Mouse (Mus musculus) limb, embryonic 14.5 days (tissue): ENCODE measurements around the gene Thsd7a. TPM values are rescaled to one million over a fixed set of nuclear protein-coding genes. Genes with fewer than 3 reads are reported as not detected.

Source experiments
- ATAC-seq: fragments of 200-750 bp; cut with Nextera tagmentation; 2 replicates; pipeline ENCODE4 v1.8.0; 2017; ENCODE audit warnings: low read depth, moderate number of reproducible peaks, moderate TSS enrichment; ENCODE audit not compliant: low FRiP score
- DNase-seq: peaks from one replicate; pipeline ENCODE4 v3.0.0-alpha.2; 2015; ENCODE audit warnings: low spot score
- H3K27ac ChIP-seq: fragments of 300-500 bp; sonication (generic); replicated peaks from 2 replicates; pipeline ENCODE4 v1.5.1; 2014; ENCODE audit warnings: low read depth, mild to moderate bottlenecking, low read length, moderate library complexity, mixed read lengths
- H3K27me3 ChIP-seq: fragments of 300-500 bp; sonication (generic); 2 replicates; pipeline ENCODE4 v1.6.1; 2014; ENCODE audit warnings: low read length, mixed read lengths; ENCODE audit not compliant: control insufficient read depth, insufficient read depth
- H3K36me3 ChIP-seq: fragments of 300-500 bp; sonication (generic); 2 replicates; pipeline ENCODE4 v1.6.1; 2014; ENCODE audit warnings: mild to moderate bottlenecking, low read length, moderate library complexity, mixed read lengths; ENCODE audit not compliant: control insufficient read depth, insufficient read depth
- H3K4me1 ChIP-seq: fragments of 300-500 bp; sonication (generic); 2 replicates; pipeline ENCODE4 v1.6.1; 2014; ENCODE audit warnings: antibody characterized with exemption, low read length, mixed read lengths; ENCODE audit not compliant: control insufficient read depth, insufficient read depth
- H3K4me2 ChIP-seq: fragments of 300-500 bp; sonication (generic); replicated peaks from 2 replicates; pipeline ENCODE4 v1.6.1; 2014; ENCODE audit warnings: low read depth, mild to moderate bottlenecking, low read length, moderate library complexity; ENCODE audit not compliant: severe bottlenecking
- H3K4me3 ChIP-seq: fragments of 300-500 bp; sonication (generic); replicated peaks from 2 replicates; pipeline ENCODE4 v1.5.1; 2014; ENCODE audit warnings: low read length
- H3K9ac ChIP-seq: fragments of 300-500 bp; sonication (generic); 2 replicates; pipeline ENCODE4 v1.6.1; 2014; ENCODE audit warnings: mild to moderate bottlenecking, low read depth, low read length, moderate library complexity; ENCODE audit not compliant: severe bottlenecking
- H3K9me3 ChIP-seq: fragments of 300-500 bp; sonication (generic); 2 replicates; pipeline ENCODE4 v1.6.1; 2016; ENCODE audit warnings: low read length; ENCODE audit not compliant: control insufficient read depth
- POLR2A ChIP-seq: fragments of 200-500 bp; IDR thresholded peaks from 2 replicates; pipeline ENCODE4 v1.8.0; 2012; ENCODE audit warnings: inconsistent platforms, mild to moderate bottlenecking, moderate library complexity, borderline replicate concordance; ENCODE audit not compliant: insufficient read depth, insufficient read length; ENCODE audit errors: extremely low read depth
- WGBS: fragments of 180-500 bp; shearing (Covaris S2); extraction: QIAGEN DNeasy Blood & Tissue Kit; methylation state at CpG from one replicate; pipeline ENCODE4 v1.1.7; 2014; 5-methylcytosine and 5-hydroxymethylcytosine counted together
- polyA plus RNA-seq, 2 experiments: library from polyadenylated mRNA; depleted of rRNA in 1 of 2; stranded (reverse) in 1 of 2; unstranded in 1 of 2; fragments of >200 nt; fragmentation: Nextera tagmentation in 1 of 2; extraction: Ambion mirVana in 1 of 2; gene quantifications; 2 replicates each; pipeline versions ENCODE4 v1.2.1 to v1.2.3; 2012 to 2014

Gene Thsd7a
- polyA plus RNA-seq, 2 experiments, result 3.0 to 5.5 TPM

DNA sequence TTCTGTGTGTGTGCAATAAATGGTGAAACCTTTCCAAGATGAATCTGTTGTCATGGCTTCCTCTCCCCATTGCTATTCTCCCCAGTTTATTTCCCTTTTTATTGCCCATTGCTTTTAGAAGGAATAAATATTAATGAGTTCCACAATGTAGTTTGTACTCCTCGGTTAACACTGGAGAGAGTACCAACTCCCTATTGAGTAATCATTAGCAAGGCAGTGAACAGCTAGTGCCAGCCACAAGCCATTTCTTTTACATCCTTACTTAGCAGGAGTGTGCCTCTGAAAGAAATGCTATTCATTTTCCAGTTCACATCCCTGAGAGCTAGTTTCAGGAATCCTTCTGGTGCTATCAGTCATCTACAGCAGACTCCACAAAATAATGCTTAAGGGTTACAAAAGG, 260.3 kb downstream of the Thsd7a start:
- H3K36me3 ChIP-seq, result no peaks in the 10 kb centered on the region
- H3K9me3 ChIP-seq, result no peaks in the 10 kb centered on the region
- H3K4me1 ChIP-seq, result no peaks in the 10 kb centered on the region
- no peak for DNase-seq
- no peak overlapping the region for H3K4me3 ChIP-seq
- H3K27me3 ChIP-seq, result no peaks in the 10 kb centered on the region
- TF ChIP-seq POLR2A, result no peak
- no peak overlapping the region for H3K27ac ChIP-seq
- WGBS, result 29% methylated on average over 1 of the region's 1 CpGs
- H3K4me2 ChIP-seq, result no peak overlapping the region
- H3K9ac ChIP-seq, result no peak overlapping the region
- ATAC-seq, result no peak

DNA sequence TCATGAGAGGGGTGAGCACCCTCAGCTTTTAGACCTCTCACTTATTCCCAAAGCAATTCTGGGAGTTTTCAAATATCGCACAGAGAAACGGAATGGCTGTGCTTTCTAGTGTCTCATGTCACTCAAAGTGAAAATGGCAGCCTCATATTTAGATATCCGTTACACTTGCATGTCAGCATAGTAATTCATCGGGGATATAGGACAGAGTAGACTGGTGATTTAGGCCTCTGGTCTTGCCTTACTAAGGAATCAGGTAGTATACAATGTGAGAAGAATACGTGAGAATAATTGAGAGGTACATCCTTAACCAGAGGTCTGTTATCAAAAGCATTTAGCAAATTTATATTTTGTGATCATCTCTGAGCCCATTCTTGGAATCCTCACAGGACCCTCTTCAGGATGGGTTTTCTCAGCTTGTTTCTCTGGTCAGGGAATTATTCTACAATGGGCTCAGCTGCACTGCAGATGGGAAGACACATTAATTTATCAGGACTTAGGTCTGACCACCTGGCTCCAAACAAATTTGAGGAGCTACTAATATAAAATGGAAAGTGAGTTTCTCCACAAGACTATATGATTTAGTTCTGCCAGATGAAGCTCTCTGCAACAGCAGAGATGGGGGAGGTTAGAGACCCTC, 267.6 kb downstream of the Thsd7a start:
- 92% methylated on average over 5 of the region's 5 CpGs for WGBS
- Histone ChIP-seq H3K9ac (no peak overlapping the region), H3K9me3 (no peaks in the 10 kb centered on the region), H3K4me2 (no peak overlapping the region), H3K36me3 (no peaks in the 10 kb centered on the region), H3K27me3 (no peaks in the 10 kb centered on the region), H3K27ac (no peak overlapping the region), H3K4me3 (no peak overlapping the region), H3K4me1 (no peaks in the 10 kb centered on the region)
- ATAC-seq (no peak), DNase-seq (no peak)
- TF ChIP-seq POLR2A, result no peak

DNA sequence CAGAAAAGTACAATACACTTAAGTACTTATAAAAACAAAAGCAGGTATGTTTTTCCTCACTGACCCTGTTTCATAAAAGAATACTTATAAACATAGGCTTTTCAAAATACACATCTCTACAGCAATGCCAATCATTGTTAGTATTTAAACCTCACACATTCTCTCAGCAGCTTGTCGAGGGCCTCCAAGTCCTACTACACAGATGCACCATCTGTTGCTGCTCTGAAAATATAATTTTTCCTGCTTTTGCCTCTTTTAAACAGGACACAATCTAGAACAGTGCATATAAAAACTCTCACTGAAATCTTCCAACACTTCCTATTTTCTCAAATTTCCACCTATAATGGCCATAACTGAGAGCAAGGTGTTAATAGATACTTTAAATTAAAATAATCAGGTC, 270.9 kb downstream of the Thsd7a start:
- Histone ChIP-seq H3K9me3 (no peaks in the 10 kb centered on the region), H3K4me1 (no peaks in the 10 kb centered on the region), H3K4me2 (no peak overlapping the region), H3K4me3 (no peak overlapping the region), H3K9ac (no peak overlapping the region), H3K36me3 (no peaks in the 10 kb centered on the region), H3K27me3 (no peaks in the 10 kb centered on the region), H3K27ac (no peak overlapping the region)
- TF ChIP-seq POLR2A, result no peak
- DNase-seq (no peak), ATAC-seq (no peak)
- WGBS, result 80% methylated on average over 1 of the region's 1 CpGs

DNA sequence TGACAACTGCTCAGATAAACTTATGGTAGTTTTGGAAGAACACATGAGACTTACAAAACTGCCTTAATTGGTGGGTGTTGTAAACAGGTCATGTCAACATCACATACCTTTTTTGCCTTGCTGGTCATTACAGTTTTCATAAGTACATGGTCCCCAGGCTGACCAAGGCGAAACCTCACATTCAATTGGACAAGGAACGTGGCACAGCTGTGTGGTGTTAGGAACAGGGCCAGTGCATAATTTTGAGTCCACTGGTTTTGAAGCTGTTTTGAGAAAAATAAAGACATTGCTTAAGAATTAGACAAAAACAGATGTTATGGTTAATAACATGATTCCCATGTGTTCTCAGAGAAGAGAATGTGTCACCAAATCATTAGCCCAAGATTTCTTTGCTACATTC, 278.3 kb downstream of the Thsd7a start:
- WGBS, result 81% methylated on average over 2 of the region's 2 CpGs
- no peak overlapping the region for H3K27ac ChIP-seq
- no peaks in the 10 kb centered on the region for H3K4me1 ChIP-seq
- TF ChIP-seq POLR2A, result no peak
- no peak for ATAC-seq
- no peaks in the 10 kb centered on the region for H3K36me3 ChIP-seq
- H3K4me2 ChIP-seq, result no peak overlapping the region
- H3K9ac ChIP-seq, result no peak overlapping the region
- H3K4me3 ChIP-seq, result no peak overlapping the region
- H3K27me3 ChIP-seq, result no peaks in the 10 kb centered on the region
- no peaks in the 10 kb centered on the region for H3K9me3 ChIP-seq
- DNase-seq, result no peak

DNA sequence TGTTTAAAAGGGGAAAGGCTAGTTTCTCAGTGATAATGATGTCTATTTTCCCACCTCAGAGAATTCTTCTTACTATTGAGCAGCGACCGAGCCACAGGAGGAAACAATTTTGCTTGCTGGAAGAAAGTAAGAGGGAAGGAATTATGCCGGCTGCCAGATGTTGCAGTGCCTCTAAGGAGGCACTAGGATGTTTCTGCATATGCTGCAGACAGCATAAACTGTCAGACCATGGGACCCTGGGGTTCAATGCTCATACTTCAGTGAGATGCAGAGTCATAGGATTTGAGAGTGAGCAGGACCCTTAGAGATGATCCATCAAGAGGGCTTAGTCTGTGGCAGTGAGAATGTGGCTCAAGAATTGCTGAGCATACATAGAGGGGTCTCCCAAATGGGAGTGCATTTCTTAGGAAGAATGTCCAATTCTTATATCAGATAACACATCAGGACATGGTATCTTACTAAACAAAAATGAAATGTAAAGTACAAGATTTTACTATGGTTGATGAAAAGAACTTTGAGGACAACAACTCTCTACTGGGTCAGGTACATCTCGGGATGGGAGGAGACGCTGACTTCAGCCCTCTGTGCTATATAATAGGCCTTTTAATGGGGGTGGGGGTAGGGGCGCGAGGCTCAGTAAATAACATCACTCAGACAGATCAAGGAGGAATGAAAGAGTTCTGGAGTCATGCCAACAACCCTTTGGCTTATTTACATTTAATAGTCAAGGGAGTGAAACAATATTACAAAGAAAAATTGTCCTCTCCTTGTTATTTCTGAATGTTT, 281.7 kb downstream of the Thsd7a start:
- ATAC-seq (no peak), DNase-seq (peak; percentile 12)
- Histone ChIP-seq H3K4me1 (no peaks in the 10 kb centered on the region), H3K4me3 (no peak overlapping the region), H3K36me3 (no peaks in the 10 kb centered on the region), H3K9me3 (no peaks in the 10 kb centered on the region), H3K4me2 (no peak overlapping the region), H3K27ac (no peak overlapping the region), H3K27me3 (no peaks in the 10 kb centered on the region), H3K9ac (no peak overlapping the region)
- 52% methylated on average over 7 of the region's 7 CpGs for WGBS
- TF ChIP-seq POLR2A, result no peak
